Mouse (Mus musculus): ENCODE data around the gene Klrd1.

GRCm38 (mm10) chr6:129581896-129582295, 9.7 kb upstream of the Klrd1 start:
- TF ChIP-seq POLR2A (IDR thresholded peaks at IDR 0.05; ENCODE audit: low read depth, low read length) (no peak), CTCF (IDR thresholded peaks at IDR 0.05; ENCODE audit: extremely low read depth, insufficient read length, insufficient replicate concordance, low read depth, low read length) (no peak)
